Mouse (Mus musculus): Measurements from ENCODE around the gene Gm49405.

DNA sequence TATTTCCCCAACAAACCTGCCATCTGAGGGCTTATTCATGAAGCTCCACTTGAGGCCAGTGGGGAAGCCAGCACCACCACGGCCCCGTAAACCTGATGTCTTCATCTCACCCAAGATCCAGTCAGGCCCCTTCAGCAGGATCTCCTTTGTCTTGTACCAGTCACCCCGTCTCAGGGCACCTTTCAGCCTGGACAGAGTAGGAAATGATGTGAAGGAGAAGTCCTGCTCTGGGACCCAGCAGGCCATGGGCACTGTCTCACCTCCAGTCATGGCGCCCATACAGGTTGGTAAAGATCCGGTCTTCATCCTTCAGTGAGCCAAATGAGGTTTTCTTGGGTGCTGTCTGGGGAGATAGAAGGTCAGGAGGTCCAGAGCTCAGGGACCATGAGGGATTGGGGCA lies 10.7 kb downstream of the Gm49405 start:
- no peak for TF ChIP-seq CTCF (IDR thresholded peaks at IDR 0.05; ENCODE audit: low read depth, low read length)
- no peak for TF ChIP-seq EP300 (IDR thresholded peaks at IDR 0.05; ENCODE audit: insufficient read depth, low read depth, low read length)

Measured in ES-Bruce4 (cell line).